Mouse (Mus musculus) neural tube, postnatal 0 days (tissue): ENCODE results near the gene Tmed5. TPM values are rescaled to one million over a fixed set of nuclear protein-coding genes. Genes with fewer than 3 reads are reported as not detected.

Source experiments
- polyA plus RNA-seq: library from polyadenylated mRNA; unstranded; fragments of >200 nt; fragmentation: Nextera tagmentation; extraction: Ambion mirVana; gene quantifications from 2 replicates; pipeline ENCODE4 v1.2.1, GENCODE M21; 2015

Gene Tmed5
- polyA plus RNA-seq = 28.6 and 30.2 TPM in 2 replicates

DNA sequence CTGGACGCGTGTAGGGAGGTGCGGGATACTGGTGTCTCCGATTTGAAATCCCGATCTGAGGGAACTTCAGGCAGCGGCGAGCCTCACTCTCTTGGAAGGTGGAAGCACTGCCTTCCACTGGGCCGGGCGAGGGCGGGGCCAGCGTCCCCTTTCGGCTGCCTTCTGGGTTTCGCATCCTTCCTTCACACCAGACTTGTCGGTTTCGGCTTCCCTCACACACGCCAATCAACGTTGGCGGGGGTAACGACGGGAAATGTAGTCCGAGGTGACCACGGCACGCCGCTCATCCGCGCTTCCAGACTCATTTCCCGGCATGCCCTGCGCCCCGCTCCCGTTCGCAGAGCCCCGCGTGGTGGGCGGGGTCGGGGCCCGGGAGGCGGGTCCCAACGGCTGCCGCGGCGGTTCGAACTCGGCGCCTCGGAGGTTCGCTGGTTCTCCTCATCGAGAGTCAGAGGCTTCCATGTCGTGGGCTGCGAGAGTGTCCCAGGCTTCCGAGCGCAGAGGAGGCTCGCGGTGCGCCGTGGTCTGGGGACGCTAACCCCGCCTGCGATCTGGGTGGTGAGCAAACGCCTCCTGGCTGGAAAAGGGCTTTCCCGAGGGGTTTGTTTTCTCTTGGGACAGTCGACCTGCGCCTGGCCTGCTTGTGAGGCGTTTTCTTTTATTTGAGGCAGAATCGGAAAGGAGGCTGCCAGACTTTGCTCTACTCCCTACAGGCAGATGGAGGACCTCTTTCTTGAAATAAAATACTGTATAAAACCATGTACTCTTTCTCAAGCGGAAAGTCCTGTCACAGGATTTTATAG, at the start of gene Tmed5, which contains the start of gene Ccdc18:
Gene Tmed5, minus strand, starts transcription at position 180 of the 803 bp plus-strand sequence.
Gene Ccdc18, plus strand, starts transcription at position 435 of the 803 bp plus-strand sequence.

DNA sequence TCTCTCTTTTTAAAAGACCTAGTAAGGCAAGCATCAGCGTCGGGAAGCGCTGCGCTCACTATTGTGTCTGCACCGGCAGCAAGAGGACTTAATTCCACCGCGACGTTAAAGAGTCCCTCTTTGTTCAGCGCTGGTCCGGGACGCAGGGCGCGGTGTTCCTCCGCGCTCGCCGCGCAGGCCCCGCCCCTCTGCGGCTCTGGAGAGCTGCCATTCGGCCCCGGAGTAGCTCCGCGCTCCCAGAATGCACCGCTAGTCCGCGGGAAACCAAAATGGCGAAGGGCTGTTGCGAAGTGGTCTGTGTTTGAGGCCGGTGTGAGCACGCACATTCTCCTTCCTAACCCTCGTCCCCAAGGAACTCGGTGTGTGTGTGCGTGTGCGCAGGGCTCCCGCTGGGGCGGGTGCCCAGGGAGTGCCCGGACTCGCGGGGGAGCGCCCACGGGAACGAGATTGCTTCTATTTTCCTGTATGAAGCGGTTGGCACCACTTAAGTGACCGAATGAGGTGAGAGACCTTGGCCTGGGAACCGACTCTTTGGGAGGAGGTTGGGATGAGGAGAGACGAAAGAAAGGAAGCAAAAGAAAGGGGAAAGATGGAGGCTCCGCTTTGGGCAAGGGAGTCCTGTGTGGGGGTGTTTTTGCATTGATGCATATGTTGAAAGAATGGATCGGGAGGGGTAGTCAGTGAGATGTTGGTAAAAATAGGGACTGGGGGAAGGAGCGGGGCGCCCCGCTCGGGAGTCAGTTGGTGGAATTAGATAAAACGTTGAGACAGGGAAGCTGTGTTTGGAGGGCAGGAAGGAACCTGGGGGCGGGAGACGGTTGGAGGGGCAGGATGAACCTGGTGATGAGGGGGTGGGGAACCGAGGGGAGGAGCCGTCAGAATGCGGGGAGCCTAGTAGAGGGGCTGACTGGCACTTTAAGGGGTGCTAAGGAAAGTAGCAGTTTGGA, 66.7 kb downstream of the Tmed5 start, which contains the start of gene Mtf2:
Gene Mtf2, plus strand, starts transcription at position 210 of the 947 bp plus-strand sequence.

Other genes with a start within 250 kb of the Tmed5 start
- 43.6 and 50.1 TPM in 2 replicates for gene Rpl5, start 232.1 kb downstream of the Tmed5 start, polyA plus RNA-seq
- 91.5 and 93.0 TPM in 2 replicates for gene Fam69a, start 145.5 kb downstream of the Tmed5 start, polyA plus RNA-seq
- gene Mtf2, start 66.9 kb downstream of the Tmed5 start, polyA plus RNA-seq = 51.4 and 62.0 TPM in 2 replicates
- 2.2 TPM in 2 replicates for gene Ccdc18, start 255 bp upstream of the Tmed5 start, polyA plus RNA-seq
- 33.3 and 36.1 TPM in 2 replicates for gene Dr1, start 136.3 kb upstream of the Tmed5 start, polyA plus RNA-seq
- 2.6 and 3.1 TPM in 2 replicates for gene Pigg, start 180.0 kb upstream of the Tmed5 start, polyA plus RNA-seq
- 8.0 and 12.2 TPM in 2 replicates for gene Gm42517, start 235.3 kb upstream of the Tmed5 start, polyA plus RNA-seq